Mouse (Mus musculus) thymus, adult 2 months (tissue): Measurements from ENCODE around the gene Samd7. TPM values are rescaled to one million over a fixed set of nuclear protein-coding genes. Genes with fewer than 3 reads are reported as not detected.
"Not testable (repeated sequence)": the region's sequence is repeated elsewhere in the genome, so short reads cannot be mapped to it uniquely, and the experiment has no call there.

Experiments used
- DNase-seq: peaks from one replicate; pipeline ENCODE4 v3.0.0; 2021
- H3K27ac ChIP-seq: fragments of 200-500 bp; 2 replicates; pipeline ENCODE4 v1.5.1; 2012; ENCODE audit warnings: low read length, control low read depth; ENCODE audit not compliant: control insufficient read depth, insufficient read depth
- H3K27me3 ChIP-seq: fragments of 200-500 bp; 2 replicates; pipeline ENCODE4 v1.6.1; 2012; ENCODE audit warnings: mild to moderate bottlenecking, low read length, moderate library complexity, mixed read lengths; ENCODE audit not compliant: control insufficient read depth, insufficient read depth
- H3K36me3 ChIP-seq: fragments of 200-500 bp; 2 replicates; pipeline ENCODE4 v1.6.1; 2012; ENCODE audit warnings: mild to moderate bottlenecking, low read length, moderate library complexity; ENCODE audit not compliant: control insufficient read depth, insufficient read depth
- H3K4me1 ChIP-seq: fragments of 200-500 bp; replicated peaks from 2 replicates; pipeline ENCODE4 v1.6.1; 2012; ENCODE audit warnings: low read length; ENCODE audit not compliant: control insufficient read depth, insufficient read depth
- H3K4me3 ChIP-seq: fragments of 200-500 bp; 2 replicates; pipeline ENCODE4 v1.5.1; 2012; ENCODE audit warnings: mild to moderate bottlenecking, low read length, control low read depth, moderate library complexity; ENCODE audit not compliant: control insufficient read depth, insufficient read depth
- CTCF ChIP-seq: fragments of 200-500 bp; IDR thresholded peaks from 2 replicates; pipeline ENCODE4 v1.5.1; 2012; ENCODE audit warnings: mild to moderate bottlenecking, control low read depth, low read length, moderate library complexity, borderline replicate concordance; ENCODE audit not compliant: control insufficient read depth, poor library complexity, insufficient read depth; ENCODE audit errors: extremely low read depth
- POLR2A ChIP-seq: fragments of 200-500 bp; IDR thresholded peaks from 2 replicates; pipeline ENCODE4 v1.6.1; 2012; ENCODE audit warnings: mild to moderate bottlenecking, low read length, control low read depth, moderate library complexity; ENCODE audit not compliant: control insufficient read depth, poor library complexity, insufficient read depth; ENCODE audit errors: extremely low read depth
- WGBS: fragments of 180-500 bp; shearing (Covaris S2); methylation state at CpG from one replicate; pipeline ENCODE4 v1.1.7; 2018; 5-methylcytosine and 5-hydroxymethylcytosine counted together
- polyA plus RNA-seq: library from polyadenylated mRNA; depleted of rRNA; stranded (reverse); fragments of >200 nt; gene quantifications from 2 replicates; pipeline ENCODE4 v1.2.3, GENCODE M21; 2012; rRNA removed

The Samd7 gene
- polyA plus RNA-seq, result not detected in 2 replicates

GRCm38 (mm10) chr3:30746006-30746405, at the start of gene Samd7:
Gene Samd7, plus strand, starts transcription at chr3:30746293.
- H3K27me3 ChIP-seq, result no peaks in the 10 kb centered on the region
- no peaks in the 10 kb centered on the region for H3K4me1 ChIP-seq
- WGBS, result 82% methylated on average over 7 of the region's 7 CpGs
- no peak for TF ChIP-seq POLR2A
- no peak for TF ChIP-seq CTCF
- H3K27ac ChIP-seq, result no peak within 1 kb of the TSS
- H3K36me3 ChIP-seq, result no peaks in the 10 kb centered on the region
- DNase-seq, result no peak
- no peak within 1 kb of the TSS for H3K4me3 ChIP-seq

GRCm38 (mm10) chr3:30696346-30696745, 49.7 kb upstream of the Samd7 start:
- Histone ChIP-seq H3K4me3 (no peak overlapping the region), H3K27me3 (no peaks in the 10 kb centered on the region), H3K27ac (no peak overlapping the region), H3K36me3 (no peaks in the 10 kb centered on the region), H3K4me1 (no peaks in the 10 kb centered on the region)
- 10% methylated on average over 2 of the region's 2 CpGs for WGBS
- DNase-seq, result no peak
- TF ChIP-seq POLR2A, result no peak
- no peak for TF ChIP-seq CTCF

GRCm38 (mm10) chr3:30697891-30698290, 48.2 kb upstream of the Samd7 start:
- no peaks in the 10 kb centered on the region for H3K4me1 ChIP-seq
- WGBS, result 81% methylated on average over 4 of the region's 4 CpGs
- no peak for DNase-seq
- no peaks in the 10 kb centered on the region for H3K36me3 ChIP-seq
- no peak overlapping the region for H3K27ac ChIP-seq
- H3K27me3 ChIP-seq, result no peaks in the 10 kb centered on the region
- no peak overlapping the region for H3K4me3 ChIP-seq
- TF ChIP-seq CTCF (no peak), POLR2A (no peak)

- DNase-seq, H3K27ac ChIP-seq, H3K27me3 ChIP-seq, H3K4me1 ChIP-seq, H3K36me3 ChIP-seq, H3K4me3 ChIP-seq: not testable (repeated sequence)
- WGBS, result 89% methylated on average over 6 of the region's 6 CpGs
These were observed 46.2 kb upstream of the Samd7 start, which contains the start of gene Lrrc31 for GRCm38 (mm10) chr3:30699711-30700505. Gene Lrrc31, minus strand, starts transcription at chr3:30699843.

- no peak overlapping the region for H3K27ac ChIP-seq
- no peak overlapping the region for H3K4me3 ChIP-seq
- no peak for DNase-seq
- H3K36me3 ChIP-seq, result no peaks in the 10 kb centered on the region
- no peak for TF ChIP-seq POLR2A
- no peak for TF ChIP-seq CTCF
- H3K4me1 ChIP-seq, result no peaks in the 10 kb centered on the region
- no peaks in the 10 kb centered on the region for H3K27me3 ChIP-seq
- WGBS, result 93% methylated on average over 3 of the region's 3 CpGs
These were observed 40.1 kb upstream of the Samd7 start for GRCm38 (mm10) chr3:30705977-30706376.

GRCm38 (mm10) chr3:30706614-30707276, 39.3 kb upstream of the Samd7 start:
- H3K4me3 ChIP-seq, result no peak overlapping the region
- DNase-seq, result no peak

GRCm38 (mm10) chr3:30710191-30710590, 35.9 kb upstream of the Samd7 start:
- H3K4me3 ChIP-seq, result no peak overlapping the region
- no peaks in the 10 kb centered on the region for H3K4me1 ChIP-seq
- no peak overlapping the region for H3K27ac ChIP-seq
- no peak for DNase-seq
- H3K36me3 ChIP-seq, result no peaks in the 10 kb centered on the region
- H3K27me3 ChIP-seq, result no peaks in the 10 kb centered on the region
- 90% methylated on average over 6 of the region's 6 CpGs for WGBS
- TF ChIP-seq POLR2A (no peak), CTCF (no peak)

More at GRCm38 (mm10) chr3:30706614-30707276, 39.3 kb upstream of the Samd7 start:
- Histone ChIP-seq H3K27me3 (no peaks in the 10 kb centered on the region), H3K4me1 (no peaks in the 10 kb centered on the region), H3K27ac (no peak overlapping the region), H3K36me3 (no peaks in the 10 kb centered on the region)
- TF ChIP-seq POLR2A (no peak), CTCF (no peak)
- 46% methylated on average over 4 of the region's 4 CpGs for WGBS
